Mouse (Mus musculus) limb, embryonic 11.5 days (tissue): Measurements from ENCODE around the gene Cuedc1. TPM values are rescaled to one million over a fixed set of nuclear protein-coding genes. Genes with fewer than 3 reads are reported as not detected.

Source experiments
- ATAC-seq: fragments of 200-750 bp; cut with Nextera tagmentation; 2 replicates; pipeline ENCODE4 v1.8.0; 2017; ENCODE audit warnings: low read depth; ENCODE audit not compliant: insufficient number of reproducible peaks, low FRiP score, low TSS enrichment
- DNase-seq: peaks from one replicate; pipeline ENCODE4 v3.0.0-alpha.2; 2015; ENCODE audit warnings: low spot score
- H3K27ac ChIP-seq: fragments of 300-500 bp; sonication (generic); replicated peaks from 2 replicates; pipeline ENCODE4 v1.5.1; 2014; ENCODE audit warnings: low read depth, mild to moderate bottlenecking, low read length
- H3K27me3 ChIP-seq: fragments of 300-500 bp; sonication (generic); 2 replicates; pipeline ENCODE4 v1.6.1; 2014; ENCODE audit warnings: mild to moderate bottlenecking, low read length, mixed read lengths; ENCODE audit not compliant: control insufficient read depth, insufficient read depth
- H3K36me3 ChIP-seq: fragments of 300-500 bp; sonication (generic); 2 replicates; pipeline ENCODE4 v1.6.1; 2014; ENCODE audit warnings: mild to moderate bottlenecking, low read length, moderate library complexity, mixed read lengths; ENCODE audit not compliant: control insufficient read depth, insufficient read depth
- H3K4me1 ChIP-seq: fragments of 300-500 bp; sonication (generic); 2 replicates; pipeline ENCODE4 v1.6.1; 2014; ENCODE audit warnings: low read length, mixed read lengths; ENCODE audit not compliant: control insufficient read depth, insufficient read depth
- H3K4me2 ChIP-seq: fragments of 300-500 bp; sonication (generic); 2 replicates; pipeline ENCODE4 v1.6.1; 2014; ENCODE audit warnings: low read depth, mild to moderate bottlenecking, moderate library complexity; ENCODE audit not compliant: severe bottlenecking
- H3K4me3 ChIP-seq: fragments of 300-500 bp; sonication (generic); 2 replicates; pipeline ENCODE4 v1.5.1; 2014; ENCODE audit warnings: low read depth, low read length
- H3K9ac ChIP-seq: fragments of 300-500 bp; sonication (generic); 2 replicates; pipeline ENCODE4 v1.6.1; 2014; ENCODE audit warnings: mild to moderate bottlenecking, low read length
- H3K9me3 ChIP-seq: fragments of 300-500 bp; sonication (generic); 2 replicates; pipeline ENCODE4 v1.6.1; 2016; ENCODE audit warnings: low read length; ENCODE audit not compliant: control insufficient read depth
- WGBS: fragments of 180-500 bp; shearing (Covaris S2); extraction: QIAGEN DNeasy Blood & Tissue Kit; methylation state at CpG from one replicate; pipeline ENCODE4 v1.1.7; 2014; 5-methylcytosine and 5-hydroxymethylcytosine counted together
- polyA plus RNA-seq: library from polyadenylated mRNA; unstranded; fragments of >200 nt; fragmentation: Nextera tagmentation; extraction: Ambion mirVana; gene quantifications from 2 replicates; pipeline ENCODE4 v1.2.1, GENCODE M21; 2014

Cuedc1 gene
- polyA plus RNA-seq, 1 experiment from 2014 or later: 14.3 TPM

- Histone ChIP-seq H3K4me1 (no peaks in the 10 kb centered on the region), H3K4me3 (no peak overlapping the region), H3K36me3 (no peaks in the 10 kb centered on the region), H3K4me2 (no peak overlapping the region), H3K9ac (no peak overlapping the region), H3K27me3 (no peaks in the 10 kb centered on the region), H3K9me3 (no peaks in the 10 kb centered on the region), H3K27ac (no peak overlapping the region)
- DNase-seq (no peak), ATAC-seq (no peak)
- 90% methylated on average over 1 of the region's 1 CpGs for WGBS
Observed at GRCm38 (mm10) chr11:88091949-88092348, 5.9 kb upstream of the Cuedc1 start.

- Histone ChIP-seq H3K36me3 (no peaks in the 10 kb centered on the region), H3K27me3 (no peaks in the 10 kb centered on the region), H3K4me1 (peaks cover 17% of the 10 kb centered on the region), H3K9me3 (no peaks in the 10 kb centered on the region), H3K27ac (no peak overlapping the region), H3K9ac (peak overlapping the region; percentile 37; the same call in 1 of the 2 replicates), H3K4me3 (no peak overlapping the region), H3K4me2 (no peak overlapping the region)
- ATAC-seq (no peak), DNase-seq (no peak)
- 24% methylated on average over 4 of the region's 4 CpGs for WGBS
Observed at GRCm38 (mm10) chr11:88097173-88097572, 685 bp upstream of the Cuedc1 start.

GRCm38 (mm10) chr11:88098787-88099598, 1.1 kb downstream of the Cuedc1 start:
- Histone ChIP-seq H3K36me3 (no peaks in the 10 kb centered on the region), H3K27ac (peak overlapping the region; percentile 88), H3K4me1 (peaks cover 17% of the 10 kb centered on the region), H3K27me3 (no peaks in the 10 kb centered on the region), H3K9me3 (no peaks in the 10 kb centered on the region), H3K9ac (peak overlapping the region; percentile 96), H3K4me3 (peak overlapping the region; percentile 79), H3K4me2 (peak overlapping the region; percentile 86)
- WGBS: under 1% methylated on average over 71 of the region's 95 CpGs
- ATAC-seq: peak; percentile 53; the same call in 1 of the 2 replicates
- DNase-seq: peak; percentile 84

- Histone ChIP-seq H3K9ac (peak overlapping the region; percentile 96), H3K9me3 (no peaks in the 10 kb centered on the region), H3K4me1 (peaks cover 17% of the 10 kb centered on the region), H3K27me3 (no peaks in the 10 kb centered on the region), H3K27ac (peak overlapping the region; percentile 88), H3K36me3 (no peaks in the 10 kb centered on the region), H3K4me2 (peak overlapping the region; percentile 86), H3K4me3 (peak overlapping the region; percentile 79)
- ATAC-seq (peak; percentile 61; the same call in 1 of the 2 replicates), DNase-seq (peak; percentile 76)
- under 1% methylated on average over 36 of the region's 38 CpGs for WGBS
Observed at GRCm38 (mm10) chr11:88099599-88100023, 1.8 kb downstream of the Cuedc1 start.

GRCm38 (mm10) chr11:88100170-88100569, 2.3 kb downstream of the Cuedc1 start:
- 35% methylated on average over 4 of the region's 4 CpGs for WGBS
- Histone ChIP-seq H3K4me2 (peak overlapping the region; percentile 86), H3K4me1 (peaks cover 17% of the 10 kb centered on the region), H3K9me3 (no peaks in the 10 kb centered on the region), H3K36me3 (no peaks in the 10 kb centered on the region), H3K9ac (no peak overlapping the region), H3K27me3 (no peaks in the 10 kb centered on the region), H3K4me3 (peak overlapping the region; percentile 79), H3K27ac (no peak overlapping the region; the same call in 1 of the 2 replicates)
- ATAC-seq: no peak; the same call in 1 of the 2 replicates
- no peak for DNase-seq

GRCm38 (mm10) chr11:88103214-88103941, 5.5 kb downstream of the Cuedc1 start:
- Histone ChIP-seq H3K27me3 (no peaks in the 10 kb centered on the region), H3K27ac (no peak overlapping the region), H3K4me3 (no peak overlapping the region), H3K36me3 (no peaks in the 10 kb centered on the region), H3K4me2 (no peak overlapping the region), H3K4me1 (peaks cover 13% of the 10 kb centered on the region), H3K9me3 (no peaks in the 10 kb centered on the region), H3K9ac (no peak overlapping the region)
- DNase-seq (no peak), ATAC-seq (no peak)
- 90% methylated on average over 19 of the region's 19 CpGs for WGBS

- WGBS: 74% methylated on average over 6 of the region's 6 CpGs
- H3K27me3 ChIP-seq: no peaks in the 10 kb centered on the region
- no peak overlapping the region for H3K4me2 ChIP-seq
- peaks cover 3% of the 10 kb centered on the region for H3K4me1 ChIP-seq
- H3K9ac ChIP-seq: no peak overlapping the region
- no peak overlapping the region for H3K27ac ChIP-seq
- ATAC-seq (no peak), DNase-seq (no peak)
- no peaks in the 10 kb centered on the region for H3K36me3 ChIP-seq
- H3K4me3 ChIP-seq: no peak overlapping the region
- no peaks in the 10 kb centered on the region for H3K9me3 ChIP-seq
Observed at GRCm38 (mm10) chr11:88105494-88106291, 7.8 kb downstream of the Cuedc1 start.

GRCm38 (mm10) chr11:88106292-88106554, 8.4 kb downstream of the Cuedc1 start:
- Histone ChIP-seq H3K27me3 (no peaks in the 10 kb centered on the region), H3K4me2 (no peak overlapping the region), H3K36me3 (no peaks in the 10 kb centered on the region), H3K4me1 (peaks cover 3% of the 10 kb centered on the region), H3K9me3 (no peaks in the 10 kb centered on the region), H3K4me3 (no peak overlapping the region), H3K9ac (no peak overlapping the region), H3K27ac (no peak overlapping the region)
- ATAC-seq (no peak), DNase-seq (no peak)
- WGBS: 78% methylated on average over 8 of the region's 8 CpGs
